Mouse (Mus musculus): ENCODE results near the gene Hltf.

GRCm38 (mm10) chr3:20150511-20150910 is 92.9 kb downstream of the Hltf start:
- TF ChIP-seq CTCF (IDR thresholded peaks at IDR 0.05; ENCODE audit: low read depth) = no peak
- no peak for TF ChIP-seq EP300 (IDR thresholded peaks at IDR 0.05; ENCODE audit: low read depth)
